Mouse (Mus musculus) midbrain, embryonic 12.5 days (tissue): ENCODE measurements around the gene Umod. TPM values are rescaled to one million over a fixed set of nuclear protein-coding genes. Genes with fewer than 3 reads are reported as not detected.

Source experiments
- ATAC-seq: fragments of 200-750 bp; cut with Nextera tagmentation; 2 replicates; pipeline ENCODE4 v1.8.0; 2017; ENCODE audit warnings: low read depth, moderate TSS enrichment, moderate library complexity; ENCODE audit not compliant: low FRiP score
- H3K27ac ChIP-seq: fragments of 300-500 bp; sonication (generic); replicated peaks from 2 replicates; pipeline ENCODE4 v1.5.1; 2016; ENCODE audit warnings: mild to moderate bottlenecking
- H3K27me3 ChIP-seq: fragments of 300-500 bp; sonication (generic); 2 replicates; pipeline ENCODE4 v1.6.1; 2016; ENCODE audit warnings: mild to moderate bottlenecking
- H3K36me3 ChIP-seq: fragments of 300-500 bp; sonication (generic); 2 replicates; pipeline ENCODE4 v1.6.1; 2016
- H3K4me1 ChIP-seq: fragments of 300-500 bp; sonication (generic); 2 replicates; pipeline ENCODE4 v1.6.1; 2016
- H3K4me2 ChIP-seq: fragments of 300-500 bp; sonication (generic); replicated peaks from 2 replicates; pipeline ENCODE4 v1.6.1; 2016; ENCODE audit warnings: mild to moderate bottlenecking, moderate library complexity
- H3K4me3 ChIP-seq: fragments of 300-500 bp; sonication (generic); 2 replicates; pipeline ENCODE4 v1.5.1; 2016; ENCODE audit warnings: mild to moderate bottlenecking
- H3K9ac ChIP-seq: fragments of 300-500 bp; sonication (generic); replicated peaks from 2 replicates; pipeline ENCODE4 v1.6.1; 2016; ENCODE audit warnings: mild to moderate bottlenecking, moderate library complexity
- H3K9me3 ChIP-seq: fragments of 300-500 bp; sonication (generic); 2 replicates; pipeline ENCODE4 v1.6.1; 2016; ENCODE audit warnings: mild to moderate bottlenecking
- WGBS: fragments of 180-500 bp; shearing (Covaris S2); methylation state at CpG from one replicate; pipeline ENCODE4 v1.1.7; 2016; 5-methylcytosine and 5-hydroxymethylcytosine counted together
- polyA plus RNA-seq: library from polyadenylated mRNA; unstranded; fragments of >200 nt; fragmentation: Nextera tagmentation; extraction: Ambion mirVana; gene quantifications from 2 replicates; pipeline ENCODE4 v1.2.1, GENCODE M21; 2016

Gene Umod
- polyA plus RNA-seq, 1 experiment from 2014 or later, result not detected

GRCm38 (mm10) chr7:119513056-119513455, 34.0 kb upstream of the Umod start:
- Histone ChIP-seq H3K4me1 (no peaks in the 10 kb centered on the region), H3K4me2 (no peak overlapping the region), H3K9ac (no peak overlapping the region), H3K27me3 (no peaks in the 10 kb centered on the region), H3K36me3 (no peaks in the 10 kb centered on the region), H3K9me3 (no peaks in the 10 kb centered on the region), H3K4me3 (no peak overlapping the region), H3K27ac (no peak overlapping the region)
- ATAC-seq, result no peak
- 34% methylated on average over 7 of the region's 7 CpGs for WGBS

GRCm38 (mm10) chr7:119511143-119511542, 32.1 kb upstream of the Umod start:
- no peak overlapping the region for H3K9ac ChIP-seq
- H3K27me3 ChIP-seq, result no peaks in the 10 kb centered on the region
- H3K36me3 ChIP-seq, result no peaks in the 10 kb centered on the region
- H3K4me2 ChIP-seq, result no peak overlapping the region
- no peak overlapping the region for H3K27ac ChIP-seq
- ATAC-seq, result no peak
- no peak overlapping the region for H3K4me3 ChIP-seq
- no peaks in the 10 kb centered on the region for H3K4me1 ChIP-seq
- H3K9me3 ChIP-seq, result no peaks in the 10 kb centered on the region
- 88% methylated on average over 4 of the region's 4 CpGs for WGBS

GRCm38 (mm10) chr7:119490041-119490780, 11.1 kb upstream of the Umod start:
- Histone ChIP-seq H3K27ac (no peak overlapping the region), H3K9me3 (no peaks in the 10 kb centered on the region), H3K4me3 (no peak overlapping the region), H3K36me3 (no peaks in the 10 kb centered on the region), H3K27me3 (no peaks in the 10 kb centered on the region), H3K4me1 (no peaks in the 10 kb centered on the region), H3K4me2 (no peak overlapping the region), H3K9ac (no peak overlapping the region)
- no peak for ATAC-seq
- 93% methylated on average over 4 of the region's 4 CpGs for WGBS

- ATAC-seq, result no peak
- WGBS, result 96% methylated on average over 5 of the region's 5 CpGs
Measured at GRCm38 (mm10) chr7:119486683-119487082, 7.6 kb upstream of the Umod start.

GRCm38 (mm10) chr7:119484154-119484553, 5.1 kb upstream of the Umod start:
- no peak overlapping the region for H3K9ac ChIP-seq
- H3K4me3 ChIP-seq, result no peak overlapping the region
- no peak overlapping the region for H3K4me2 ChIP-seq
- 84% methylated on average over 4 of the region's 4 CpGs for WGBS
- no peaks in the 10 kb centered on the region for H3K36me3 ChIP-seq
- H3K27me3 ChIP-seq, result no peaks in the 10 kb centered on the region
- H3K27ac ChIP-seq, result no peak overlapping the region
- no peaks in the 10 kb centered on the region for H3K9me3 ChIP-seq
- no peak for ATAC-seq
- H3K4me1 ChIP-seq, result no peaks in the 10 kb centered on the region

More at GRCm38 (mm10) chr7:119486683-119487082, 7.6 kb upstream of the Umod start:
- H3K9me3 ChIP-seq, result no peaks in the 10 kb centered on the region
- no peaks in the 10 kb centered on the region for H3K36me3 ChIP-seq
- H3K4me2 ChIP-seq, result no peak overlapping the region
- H3K4me1 ChIP-seq, result no peaks in the 10 kb centered on the region
- H3K27ac ChIP-seq, result no peak overlapping the region
- H3K4me3 ChIP-seq, result no peak overlapping the region
- no peak overlapping the region for H3K9ac ChIP-seq
- no peaks in the 10 kb centered on the region for H3K27me3 ChIP-seq

- ATAC-seq, result no peak
- Histone ChIP-seq H3K4me3 (no peak overlapping the region), H3K9ac (no peak overlapping the region), H3K4me1 (no peaks in the 10 kb centered on the region), H3K36me3 (no peaks in the 10 kb centered on the region), H3K27ac (no peak overlapping the region), H3K27me3 (no peaks in the 10 kb centered on the region), H3K4me2 (no peak overlapping the region), H3K9me3 (no peaks in the 10 kb centered on the region)
- WGBS, result 79% methylated on average over 33 of the region's 33 CpGs
Measured at GRCm38 (mm10) chr7:119476500-119477389, 2.3 kb downstream of the Umod start.

- Histone ChIP-seq H3K4me3 (no peak within 1 kb of the TSS), H3K27me3 (no peaks in the 10 kb centered on the region), H3K27ac (no peak within 1 kb of the TSS), H3K36me3 (no peaks in the 10 kb centered on the region), H3K9me3 (no peaks in the 10 kb centered on the region), H3K9ac (no peak within 1 kb of the TSS), H3K4me2 (no peak within 1 kb of the TSS), H3K4me1 (no peaks in the 10 kb centered on the region)
- WGBS, result 91% methylated on average over 6 of the region's 6 CpGs
- ATAC-seq, result no peak
Measured at GRCm38 (mm10) chr7:119459185-119459584, 19.9 kb downstream of the Umod start, which contains the start of gene Gp2. TSS of gene Gp2 (minus strand) at chr7:119459285.

- H3K4me1 ChIP-seq, result no peaks in the 10 kb centered on the region
- no peak overlapping the region for H3K27ac ChIP-seq
- H3K9me3 ChIP-seq, result no peaks in the 10 kb centered on the region
- H3K4me3 ChIP-seq, result no peak overlapping the region
- H3K36me3 ChIP-seq, result no peaks in the 10 kb centered on the region
- ATAC-seq, result no peak
- 86% methylated on average over 7 of the region's 7 CpGs for WGBS
- H3K9ac ChIP-seq, result no peak overlapping the region
- no peaks in the 10 kb centered on the region for H3K27me3 ChIP-seq
- no peak overlapping the region for H3K4me2 ChIP-seq
Measured at GRCm38 (mm10) chr7:119454192-119454591, 24.9 kb downstream of the Umod start.

- 82% methylated on average over 4 of the region's 4 CpGs for WGBS
- Histone ChIP-seq H3K4me1 (no peaks in the 10 kb centered on the region), H3K4me2 (no peak overlapping the region), H3K9me3 (no peaks in the 10 kb centered on the region), H3K4me3 (no peak overlapping the region), H3K27ac (no peak overlapping the region), H3K36me3 (no peaks in the 10 kb centered on the region), H3K9ac (no peak overlapping the region), H3K27me3 (no peaks in the 10 kb centered on the region)
- ATAC-seq, result no peak
Measured at GRCm38 (mm10) chr7:119443849-119444248, 35.2 kb downstream of the Umod start.

- 73% methylated on average over 1 of the region's 1 CpGs for WGBS
- no peak overlapping the region for H3K9ac ChIP-seq
- no peaks in the 10 kb centered on the region for H3K27me3 ChIP-seq
- no peak overlapping the region for H3K27ac ChIP-seq
- no peak for ATAC-seq
- H3K36me3 ChIP-seq, result no peaks in the 10 kb centered on the region
- H3K4me1 ChIP-seq, result no peaks in the 10 kb centered on the region
- no peak overlapping the region for H3K4me2 ChIP-seq
- no peak overlapping the region for H3K4me3 ChIP-seq
- no peaks in the 10 kb centered on the region for H3K9me3 ChIP-seq
Measured at GRCm38 (mm10) chr7:119441938-119442337, 37.1 kb downstream of the Umod start.

GRCm38 (mm10) chr7:119427180-119427616, 51.9 kb downstream of the Umod start:
- Histone ChIP-seq H3K4me1 (no peaks in the 10 kb centered on the region), H3K4me2 (no peak overlapping the region)

GRCm38 (mm10) chr7:119420730-119421129, 58.4 kb downstream of the Umod start:
- 0% methylated on average over 2 of the region's 2 CpGs for WGBS
- ATAC-seq, result peak; percentile 84
- Histone ChIP-seq H3K9ac (no peak overlapping the region), H3K27me3 (no peaks in the 10 kb centered on the region), H3K4me2 (no peak overlapping the region), H3K36me3 (no peaks in the 10 kb centered on the region), H3K4me1 (peaks cover 11% of the 10 kb centered on the region), H3K27ac (peak overlapping the region; percentile 63), H3K9me3 (no peaks in the 10 kb centered on the region), H3K4me3 (no peak overlapping the region)

More at GRCm38 (mm10) chr7:119427180-119427616, 51.9 kb downstream of the Umod start:
- peak; percentile 77; the same call in 1 of the 2 replicates for ATAC-seq
- Histone ChIP-seq H3K9ac (no peak overlapping the region), H3K27ac (no peak overlapping the region), H3K36me3 (no peaks in the 10 kb centered on the region), H3K4me3 (no peak overlapping the region), H3K9me3 (no peaks in the 10 kb centered on the region), H3K27me3 (no peaks in the 10 kb centered on the region; the same call in 1 of the 2 replicates)
- whole genome bisulfite sequencing, result 15% methylated on average over 6 of the region's 6 CpGs
